Mouse (Mus musculus): ENCODE measurements around the gene Cand2. TPM values are rescaled to one million over a fixed set of nuclear protein-coding genes. Genes with fewer than 3 reads are reported as not detected.
A peak's percentile ranks its signal among the peaks of the same experiment; 100 is the strongest.

Cand2 gene
- polyA plus RNA-seq, 2 experiments = 39.1 to 57.7 TPM

DNA sequence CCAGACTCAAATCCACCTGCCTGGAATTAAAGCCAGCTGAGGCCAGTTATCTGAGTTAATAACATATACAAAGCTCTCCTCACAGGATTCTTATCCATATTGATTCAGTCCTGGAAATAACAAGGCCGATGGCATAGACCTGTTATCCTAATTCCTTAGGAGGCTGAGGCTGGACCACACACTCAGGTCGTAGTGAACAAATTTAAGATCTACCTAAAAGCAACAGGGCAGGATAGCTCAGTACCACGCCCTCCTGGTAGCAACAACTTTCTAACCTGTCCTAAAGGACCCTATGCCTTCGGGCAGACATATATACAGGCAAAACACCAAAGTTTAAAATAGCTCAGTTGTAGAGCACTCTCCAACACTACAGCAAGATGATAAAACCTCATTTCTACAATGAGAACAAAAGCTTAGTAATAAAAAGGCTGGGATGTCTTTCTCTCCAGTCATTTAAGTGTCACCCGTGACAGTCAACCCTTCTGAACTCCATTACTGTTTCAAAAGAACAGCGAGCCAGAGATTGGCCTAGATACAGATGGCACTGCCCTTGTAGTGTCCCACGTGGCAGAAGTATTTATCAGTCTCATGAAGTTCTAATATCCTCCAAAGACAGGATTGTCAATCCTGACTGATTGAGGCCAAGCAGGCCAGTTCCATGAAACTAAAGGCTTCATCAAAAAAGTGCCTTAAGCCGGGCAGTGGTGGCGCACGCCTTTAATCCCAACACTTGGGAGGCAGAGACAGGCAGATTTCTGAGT is 30.3 kb downstream of the Cand2 start:
- no peaks in the 10 kb centered on the region for H3K27me3 ChIP-seq (ENCODE audit: control insufficient read depth, insufficient read depth, low read length)
- no peak overlapping the region for H3K4me3 ChIP-seq (replicated peaks; ENCODE audit: low read length)
- no peak overlapping the region for H3K4me2 ChIP-seq (replicated peaks; ENCODE audit: low read depth, low read length, severe bottlenecking)
- peaks cover 79% of the 10 kb centered on the region for H3K36me3 ChIP-seq (ENCODE audit: control insufficient read depth, insufficient read depth, low read length)
- no peak overlapping the region for H3K27ac ChIP-seq (replicated peaks; ENCODE audit: low read depth, low read length)
- ATAC-seq (ENCODE audit: low FRiP score, low read depth) = no peak
- no peak for DNase-seq (ENCODE audit: low spot score)
- no peaks in the 10 kb centered on the region for H3K9me3 ChIP-seq (ENCODE audit: control insufficient read depth, low read length)
- 66% methylated on average over 10 of the region's 10 CpGs for WGBS
- TF ChIP-seq POLR2A (IDR thresholded peaks at IDR 0.05; ENCODE audit: borderline replicate concordance, extremely low read depth, insufficient read depth, insufficient read length) = no peak
- H3K9ac ChIP-seq (ENCODE audit: low read depth, low read length, severe bottlenecking) = no peak overlapping the region
- H3K4me1 ChIP-seq (ENCODE audit: control insufficient read depth, insufficient read depth, low read length) = peaks cover 12% of the 10 kb centered on the region

DNA sequence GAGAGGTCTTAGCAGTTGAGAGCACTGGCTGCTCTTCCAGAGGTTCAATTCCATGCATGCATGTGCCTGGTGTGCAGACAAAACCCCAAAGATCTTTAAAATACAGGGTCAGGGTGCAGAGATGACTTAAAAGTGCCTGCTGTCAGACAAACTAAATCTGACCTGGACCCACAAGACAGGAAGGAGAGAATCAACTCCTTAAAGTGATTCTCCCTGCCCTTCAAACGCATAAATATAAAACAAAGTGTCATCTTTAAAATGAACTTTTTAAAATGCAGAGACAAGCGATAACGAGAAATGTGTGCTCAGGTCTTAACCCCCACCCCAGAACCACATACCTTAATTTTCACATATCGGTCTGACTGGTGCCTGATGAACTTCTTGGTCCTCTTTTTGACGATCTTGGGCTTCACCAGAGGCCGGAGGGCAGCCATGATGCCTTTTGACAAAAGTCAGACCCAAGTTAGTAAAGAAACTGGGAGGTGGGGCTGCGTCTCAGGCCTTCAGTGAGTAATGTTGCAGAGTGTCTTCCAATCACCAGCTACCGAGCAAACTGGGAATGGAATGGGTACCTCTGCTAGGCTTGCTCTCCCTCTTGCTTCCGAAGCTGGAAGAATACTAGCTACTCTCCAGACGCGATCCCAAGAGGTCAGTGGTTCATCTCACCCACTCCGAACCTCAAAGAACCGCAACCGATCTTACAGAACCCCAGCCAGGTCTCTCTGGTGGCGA is 33.3 kb downstream of the Cand2 start:
- Histone ChIP-seq H3K36me3 (ENCODE audit: control insufficient read depth, insufficient read depth, low read length) (peaks cover 50% of the 10 kb centered on the region), H3K27ac (replicated peaks; ENCODE audit: low read depth, low read length) (peak overlapping the region; percentile 98), H3K27me3 (ENCODE audit: control insufficient read depth, insufficient read depth, low read length) (no peaks in the 10 kb centered on the region), H3K9me3 (ENCODE audit: control insufficient read depth, low read length) (no peaks in the 10 kb centered on the region), H3K4me2 (replicated peaks; ENCODE audit: low read depth, low read length, severe bottlenecking) (peak overlapping the region; percentile 88), H3K4me1 (ENCODE audit: control insufficient read depth, insufficient read depth, low read length) (peaks cover 12% of the 10 kb centered on the region), H3K9ac (ENCODE audit: low read depth, low read length, severe bottlenecking) (peak overlapping the region; percentile 99), H3K4me3 (replicated peaks; ENCODE audit: low read length) (peak overlapping the region; percentile 100)
- no peak for TF ChIP-seq POLR2A (IDR thresholded peaks at IDR 0.05; ENCODE audit: borderline replicate concordance, extremely low read depth, insufficient read depth, insufficient read length)
- WGBS = 3% methylated on average over 15 of the region's 15 CpGs
- DNase-seq (ENCODE audit: low spot score) = no peak
- no peak for ATAC-seq (ENCODE audit: low FRiP score, low read depth)

DNA sequence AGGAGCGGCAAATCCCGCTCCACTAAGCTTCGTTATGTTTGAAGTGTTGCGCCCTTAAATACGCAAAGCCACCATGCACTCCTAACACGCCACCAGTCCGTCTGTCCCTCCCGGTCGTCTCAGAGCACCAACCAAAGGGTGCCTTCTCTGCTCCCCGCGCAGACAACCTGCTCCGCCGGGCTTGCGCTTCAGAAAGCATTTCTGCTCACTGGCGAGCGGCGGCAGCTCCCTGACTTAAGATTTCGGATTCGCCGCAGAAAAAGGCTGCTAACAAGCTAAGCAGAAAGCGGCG is 33.8 kb downstream of the Cand2 start:
- H3K27ac ChIP-seq (replicated peaks; ENCODE audit: low read depth, low read length) = peak overlapping the region; percentile 98
- no peak for ATAC-seq (ENCODE audit: low FRiP score, low read depth)
- peaks cover 12% of the 10 kb centered on the region for H3K4me1 ChIP-seq (ENCODE audit: control insufficient read depth, insufficient read depth, low read length)
- H3K27me3 ChIP-seq (ENCODE audit: control insufficient read depth, insufficient read depth, low read length) = no peaks in the 10 kb centered on the region
- H3K9me3 ChIP-seq (ENCODE audit: control insufficient read depth, low read length) = no peaks in the 10 kb centered on the region
- H3K4me2 ChIP-seq (replicated peaks; ENCODE audit: low read depth, low read length, severe bottlenecking) = peak overlapping the region; percentile 88
- H3K4me3 ChIP-seq (replicated peaks; ENCODE audit: low read length) = peak overlapping the region; percentile 100
- DNase-seq (ENCODE audit: low spot score) = no peak
- WGBS = under 1% methylated on average over 22 of the region's 22 CpGs
- TF ChIP-seq POLR2A (IDR thresholded peaks at IDR 0.05; ENCODE audit: borderline replicate concordance, extremely low read depth, insufficient read depth, insufficient read length) = no peak
- H3K36me3 ChIP-seq (ENCODE audit: control insufficient read depth, insufficient read depth, low read length) = peaks cover 45% of the 10 kb centered on the region
- peak overlapping the region; percentile 99 for H3K9ac ChIP-seq (ENCODE audit: low read depth, low read length, severe bottlenecking)

DNA sequence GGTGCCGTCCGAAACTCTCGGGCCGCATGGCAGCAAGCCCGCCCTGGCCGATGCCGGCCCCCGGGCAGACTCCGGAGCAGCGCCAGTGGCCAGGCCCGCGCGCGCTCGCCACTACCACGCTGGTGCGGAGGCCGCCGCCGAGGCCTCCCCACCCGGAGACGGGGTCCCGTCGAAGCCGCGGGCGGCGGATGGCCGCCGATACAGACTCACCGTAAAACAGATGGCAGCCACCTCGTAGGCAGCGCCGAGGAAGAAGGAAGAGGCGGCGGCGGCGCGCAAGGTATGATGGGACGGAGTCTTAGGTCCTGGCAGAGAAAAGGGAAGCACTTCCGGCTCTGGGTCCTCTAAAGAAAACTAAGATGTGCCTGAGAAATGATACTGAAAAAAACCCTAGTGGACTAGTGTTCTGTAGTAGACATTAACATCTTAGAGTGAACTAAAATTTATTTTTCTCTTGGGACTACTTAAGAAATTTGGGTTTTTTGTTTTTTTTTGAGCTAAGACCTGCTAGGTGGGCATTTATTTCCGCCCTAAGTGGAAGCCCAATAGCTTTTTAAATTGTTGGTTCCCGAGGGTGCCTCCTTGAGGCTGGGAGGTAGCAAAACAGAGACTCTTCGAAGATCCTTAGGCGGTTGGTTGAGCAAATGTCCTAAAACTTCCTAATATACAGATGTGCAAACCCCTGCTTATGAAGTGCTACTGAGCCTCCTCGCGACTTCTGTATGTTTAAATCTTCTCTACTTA is 34.3 kb downstream of the Cand2 start, which contains the start of gene Rpl32:
Rpl32 (minus strand) TSS at position 260 of the 744 bp plus-strand sequence.
- Histone ChIP-seq H3K4me1 (ENCODE audit: control insufficient read depth, insufficient read depth, low read length) (peaks cover 12% of the 10 kb centered on the region), H3K9me3 (ENCODE audit: control insufficient read depth, low read length) (no peaks in the 10 kb centered on the region), H3K4me2 (replicated peaks; ENCODE audit: low read depth, low read length, severe bottlenecking) (peak within 1 kb of the TSS; percentile 88), H3K36me3 (ENCODE audit: control insufficient read depth, insufficient read depth, low read length) (peaks cover 40% of the 10 kb centered on the region), H3K27ac (replicated peaks; ENCODE audit: low read depth, low read length) (peak within 1 kb of the TSS; percentile 98), H3K4me3 (replicated peaks; ENCODE audit: low read length) (peak within 1 kb of the TSS; percentile 100), H3K9ac (ENCODE audit: low read depth, low read length, severe bottlenecking) (peak within 1 kb of the TSS; percentile 99), H3K27me3 (ENCODE audit: control insufficient read depth, insufficient read depth, low read length) (no peaks in the 10 kb centered on the region)
- peak; percentile 94 for DNase-seq (ENCODE audit: low spot score)
- under 1% methylated on average over 41 of the region's 47 CpGs for WGBS
- peak; percentile 89 for ATAC-seq (ENCODE audit: low FRiP score, low read depth)
- peak; percentile 96; the same call in 1 of the 2 replicates for TF ChIP-seq POLR2A (IDR thresholded peaks at IDR 0.05; ENCODE audit: borderline replicate concordance, extremely low read depth, insufficient read depth, insufficient read length)

DNA sequence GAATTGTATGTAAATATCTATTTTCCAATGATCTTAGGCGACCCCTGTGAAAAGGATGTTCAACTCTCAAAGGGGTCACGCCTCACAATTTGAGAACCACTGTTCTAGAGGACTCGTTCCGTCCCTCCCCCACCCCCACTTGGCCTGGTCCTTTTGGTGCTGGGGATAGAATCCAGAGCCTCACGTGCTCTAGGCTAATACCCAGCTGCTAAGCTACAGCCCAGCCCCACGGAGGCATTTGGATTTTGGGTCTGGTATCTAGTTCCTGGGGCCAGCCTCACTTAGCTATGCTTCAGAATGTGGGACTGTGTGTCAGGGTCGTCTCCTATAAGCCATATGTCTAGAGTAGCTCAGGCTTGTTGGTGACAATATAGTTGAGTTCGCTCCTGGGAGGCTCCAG is 37.3 kb downstream of the Cand2 start:
- Histone ChIP-seq H3K4me3 (replicated peaks; ENCODE audit: low read length) (no peak overlapping the region), H3K36me3 (ENCODE audit: control insufficient read depth, insufficient read depth, low read length) (peaks cover 10% of the 10 kb centered on the region), H3K4me1 (ENCODE audit: control insufficient read depth, insufficient read depth, low read length) (peaks cover 9% of the 10 kb centered on the region), H3K9me3 (ENCODE audit: control insufficient read depth, low read length) (no peaks in the 10 kb centered on the region), H3K27ac (replicated peaks; ENCODE audit: low read depth, low read length) (no peak overlapping the region), H3K9ac (ENCODE audit: low read depth, low read length, severe bottlenecking) (no peak overlapping the region), H3K27me3 (ENCODE audit: control insufficient read depth, insufficient read depth, low read length) (no peaks in the 10 kb centered on the region), H3K4me2 (replicated peaks; ENCODE audit: low read depth, low read length, severe bottlenecking) (no peak overlapping the region)
- ATAC-seq (ENCODE audit: low FRiP score, low read depth) (no peak), DNase-seq (ENCODE audit: low spot score) (no peak)
- TF ChIP-seq POLR2A (IDR thresholded peaks at IDR 0.05; ENCODE audit: borderline replicate concordance, extremely low read depth, insufficient read depth, insufficient read length) = no peak
- 64% methylated on average over 8 of the region's 8 CpGs for WGBS
